Mouse (Mus musculus) liver, adult 2 months (tissue): Measurements from ENCODE around the gene Taf1b.

ENCODE experiments used
- CTCF ChIP-seq: fragments of 200-500 bp; IDR thresholded peaks from 2 replicates; pipeline ENCODE4 v1.5.1; 2011; ENCODE audit warnings: low read depth, low read length, control low read depth
- POLR2A ChIP-seq: fragments of 200-500 bp; IDR thresholded peaks from 2 replicates; pipeline ENCODE4 v1.6.1; 2011; ENCODE audit warnings: low read length, control low read depth; ENCODE audit not compliant: insufficient read depth; ENCODE audit errors: extremely low read depth

GRCm38 (mm10) chr12:24537201-24537600 lies 39.0 kb downstream of the Taf1b start:
- TF ChIP-seq POLR2A = no peak
- TF ChIP-seq CTCF = no peak
